Mouse (Mus musculus): ENCODE results near the gene Atxn1. TPM values are rescaled to one million over a fixed set of nuclear protein-coding genes. Genes with fewer than 3 reads are reported as not detected.

Atxn1 gene
- total RNA-seq, 2 experiments from 2014 or later = 47.6 to 49.1 TPM

DNA sequence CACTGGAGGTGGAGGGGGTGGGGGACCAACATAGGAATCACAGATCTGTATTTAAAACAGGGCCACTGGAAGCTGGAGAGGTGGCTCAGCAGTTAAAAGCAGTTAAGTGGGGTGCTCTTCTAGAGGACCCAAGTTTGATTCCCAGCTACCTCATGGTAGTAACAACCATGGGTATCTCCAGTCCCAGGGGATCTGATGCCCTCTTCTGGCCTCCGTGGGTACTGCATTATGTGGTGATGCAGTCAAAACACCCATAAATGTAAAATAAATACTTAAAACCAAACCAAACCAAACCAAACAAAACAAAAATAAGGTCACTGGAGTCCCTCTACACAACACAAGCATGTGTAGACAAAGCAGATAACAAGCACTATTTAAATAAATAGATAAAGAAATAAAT is 32.9 kb downstream of the Atxn1 start:
- DNase-seq (ENCODE audit: low spot score in 2 of 2) = no peak

DNA sequence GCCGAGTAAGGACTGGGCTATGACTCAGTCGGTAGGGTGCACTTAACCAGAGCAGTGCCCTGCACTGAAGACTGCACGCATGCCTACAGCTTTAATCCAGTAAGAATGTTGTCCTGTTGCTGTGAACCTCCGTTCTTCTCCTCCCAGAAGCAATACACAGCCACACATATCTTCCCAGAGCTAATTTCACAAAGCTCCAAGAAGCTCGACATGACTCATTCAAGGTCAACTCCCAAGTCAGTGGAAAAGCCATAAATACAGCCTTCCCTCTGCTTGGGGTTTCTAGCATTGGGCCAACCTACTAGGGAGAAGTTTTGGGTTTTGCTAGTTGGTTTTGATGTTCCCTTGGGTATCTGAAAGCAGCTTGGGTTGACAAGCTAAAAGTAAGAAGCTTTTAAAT is 33.6 kb downstream of the Atxn1 start:
- no peak for DNase-seq (ENCODE audit: low spot score in 2 of 2)

DNA sequence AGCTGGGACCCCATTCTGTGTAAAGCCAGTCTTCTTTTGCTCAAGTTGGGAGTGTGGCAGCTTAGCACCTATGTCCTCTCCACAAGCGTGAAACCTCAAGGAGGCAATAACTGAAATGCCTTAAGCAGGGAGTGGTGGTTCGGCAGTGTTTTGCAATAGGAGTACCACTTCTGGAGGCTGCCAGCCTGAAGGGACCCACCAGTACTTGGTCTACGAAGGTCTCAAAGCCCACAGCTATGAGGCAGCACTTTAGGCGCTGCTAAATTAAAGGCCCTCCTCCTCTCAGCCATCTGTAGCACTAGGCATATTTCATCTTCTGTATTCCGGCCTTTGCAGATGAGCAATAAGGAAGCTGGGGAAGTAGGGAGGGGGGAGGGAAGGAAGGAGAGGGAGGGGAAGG is 35.1 kb downstream of the Atxn1 start:
- DNase-seq (ENCODE audit: low spot score in 2 of 2) = no peak

DNA sequence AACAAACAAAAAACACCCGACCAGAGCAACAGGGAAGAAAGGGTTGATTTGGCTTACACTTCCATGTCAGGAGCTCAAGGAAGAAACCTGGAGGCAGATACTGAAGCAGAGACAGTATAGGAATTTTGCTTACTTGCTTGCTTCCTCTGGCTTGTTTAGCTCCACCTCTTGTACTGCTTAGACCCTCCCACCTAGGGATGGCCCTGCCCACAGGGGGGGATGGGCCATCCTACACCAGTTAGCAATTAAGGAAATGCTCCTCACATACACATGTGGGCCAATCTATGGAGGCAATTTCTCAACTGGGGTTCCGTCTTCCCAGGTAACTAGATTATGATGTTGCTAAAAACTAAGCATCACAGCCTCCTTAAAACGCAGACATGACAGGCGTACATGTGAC is 39.5 kb downstream of the Atxn1 start:
- no peak for DNase-seq (ENCODE audit: low spot score in 2 of 2)

DNA sequence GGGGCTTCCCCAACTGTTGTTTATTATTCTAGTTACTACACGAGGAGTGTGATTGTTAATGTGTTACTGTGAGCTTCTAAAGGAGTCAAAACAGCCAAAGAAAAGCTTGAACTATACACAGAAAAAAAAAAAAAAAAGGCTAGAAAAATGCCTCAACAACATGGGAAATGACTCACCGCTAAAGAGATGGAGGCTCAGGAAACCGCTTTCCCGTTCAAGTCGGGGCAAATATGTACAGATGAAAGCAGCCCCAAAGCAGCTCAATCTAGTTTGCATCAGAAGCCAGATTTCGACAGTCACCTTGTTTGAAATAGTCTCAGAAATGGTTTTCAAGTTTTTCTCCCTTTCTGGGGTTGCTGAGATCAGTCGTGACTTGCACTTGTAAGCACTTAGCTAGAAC is 40.3 kb downstream of the Atxn1 start:
- DNase-seq (ENCODE audit: low spot score in 2 of 2) = no peak

DNA sequence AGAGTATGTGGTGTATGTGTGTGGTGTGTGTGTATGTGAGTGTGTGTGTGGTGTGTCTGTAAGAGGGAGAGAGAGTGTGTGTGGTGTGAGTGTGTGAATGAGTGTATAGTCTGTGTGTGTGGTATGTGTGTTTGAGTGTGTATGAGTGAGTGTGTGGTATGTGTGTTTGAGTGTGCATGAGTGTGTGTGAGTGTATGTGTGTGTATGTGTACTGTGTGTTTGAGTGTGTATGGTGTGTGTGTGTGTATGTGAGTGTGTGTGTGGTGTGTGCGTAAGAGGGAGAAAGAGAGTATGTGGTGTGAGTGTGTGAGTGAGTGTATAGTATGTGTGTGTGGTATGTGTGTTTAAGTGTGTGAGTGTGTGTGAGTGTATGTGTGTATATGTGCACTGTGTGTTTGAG is 41.7 kb downstream of the Atxn1 start:
- no peak for DNase-seq (ENCODE audit: low spot score in 2 of 2)

DNA sequence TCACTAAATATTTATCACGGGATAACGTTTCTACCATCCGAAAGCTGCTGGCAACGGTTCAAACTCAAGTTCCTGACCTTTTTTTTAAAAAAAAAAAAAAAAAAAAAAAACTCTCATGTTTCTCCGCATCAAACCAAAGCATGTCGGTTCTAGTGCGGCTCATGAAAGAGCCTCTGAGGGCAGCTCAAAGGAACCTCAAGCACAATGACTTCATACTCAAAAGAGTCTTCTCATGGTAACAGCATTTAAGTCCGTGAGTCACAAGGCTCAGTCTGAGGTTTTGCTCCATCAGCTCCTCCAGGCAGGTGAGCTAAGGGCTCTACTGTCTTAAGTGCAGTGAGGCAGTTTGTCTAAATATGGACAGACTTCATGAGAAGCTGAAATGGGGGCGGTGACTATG is 42.3 kb downstream of the Atxn1 start:
- DNase-seq (ENCODE audit: low spot score in 2 of 2) = no peak

DNA sequence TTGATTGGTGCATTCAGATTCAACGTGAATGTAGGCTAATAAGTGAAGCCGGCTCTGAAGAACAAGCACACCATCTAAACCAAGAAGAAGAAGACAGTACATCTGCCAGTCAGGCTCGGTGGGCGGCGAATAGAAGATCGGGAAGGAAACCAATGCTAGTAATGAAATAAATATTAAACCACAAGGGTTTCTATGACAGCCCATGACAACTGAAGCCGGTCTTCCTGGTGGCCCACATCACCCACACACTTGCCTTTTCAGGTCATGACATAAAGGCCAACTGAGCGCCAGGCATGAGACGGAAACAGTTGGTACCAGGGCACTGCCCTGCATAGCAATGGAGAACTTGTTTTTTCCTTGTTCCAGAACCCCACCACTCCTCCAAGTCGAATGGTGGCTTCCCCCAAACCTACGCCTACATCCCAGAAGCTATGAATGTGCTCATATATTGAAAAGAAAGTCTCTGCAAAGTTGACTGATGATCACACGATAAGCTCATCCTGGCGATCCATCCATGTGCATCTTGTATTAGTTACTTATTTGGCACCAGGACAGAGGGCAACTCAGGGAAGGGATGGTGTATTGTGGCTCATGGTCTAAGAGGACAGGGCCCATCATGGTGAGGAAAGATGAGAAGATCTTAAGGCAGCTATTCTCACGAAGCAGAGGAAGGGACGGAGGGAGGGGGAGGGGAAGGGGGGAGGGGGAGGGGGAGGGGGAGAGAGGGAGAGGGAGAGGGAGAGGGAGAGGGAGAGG is 45.7 kb downstream of the Atxn1 start:
- no peak for DNase-seq (ENCODE audit: low spot score in 2 of 2)

DNA sequence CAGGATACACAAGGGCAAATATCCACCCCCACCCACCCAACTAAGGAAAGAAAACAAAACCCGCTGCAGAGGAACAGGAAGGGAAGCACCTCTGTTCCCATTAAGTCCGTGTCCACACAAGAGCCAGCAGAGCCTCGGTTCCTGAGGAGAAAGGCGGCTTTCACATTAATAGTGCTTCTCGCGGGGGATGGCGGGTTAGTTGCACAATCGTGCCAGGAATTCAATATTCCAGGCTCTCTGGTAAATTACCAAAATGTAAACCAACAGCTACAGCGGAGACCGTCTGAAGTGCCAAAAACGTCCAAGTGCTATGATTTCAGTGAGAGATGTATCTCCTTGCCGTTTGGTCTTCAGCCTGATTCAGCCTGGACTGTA is 46.8 kb downstream of the Atxn1 start:
- DNase-seq (ENCODE audit: low spot score in 2 of 2) = no peak

DNA sequence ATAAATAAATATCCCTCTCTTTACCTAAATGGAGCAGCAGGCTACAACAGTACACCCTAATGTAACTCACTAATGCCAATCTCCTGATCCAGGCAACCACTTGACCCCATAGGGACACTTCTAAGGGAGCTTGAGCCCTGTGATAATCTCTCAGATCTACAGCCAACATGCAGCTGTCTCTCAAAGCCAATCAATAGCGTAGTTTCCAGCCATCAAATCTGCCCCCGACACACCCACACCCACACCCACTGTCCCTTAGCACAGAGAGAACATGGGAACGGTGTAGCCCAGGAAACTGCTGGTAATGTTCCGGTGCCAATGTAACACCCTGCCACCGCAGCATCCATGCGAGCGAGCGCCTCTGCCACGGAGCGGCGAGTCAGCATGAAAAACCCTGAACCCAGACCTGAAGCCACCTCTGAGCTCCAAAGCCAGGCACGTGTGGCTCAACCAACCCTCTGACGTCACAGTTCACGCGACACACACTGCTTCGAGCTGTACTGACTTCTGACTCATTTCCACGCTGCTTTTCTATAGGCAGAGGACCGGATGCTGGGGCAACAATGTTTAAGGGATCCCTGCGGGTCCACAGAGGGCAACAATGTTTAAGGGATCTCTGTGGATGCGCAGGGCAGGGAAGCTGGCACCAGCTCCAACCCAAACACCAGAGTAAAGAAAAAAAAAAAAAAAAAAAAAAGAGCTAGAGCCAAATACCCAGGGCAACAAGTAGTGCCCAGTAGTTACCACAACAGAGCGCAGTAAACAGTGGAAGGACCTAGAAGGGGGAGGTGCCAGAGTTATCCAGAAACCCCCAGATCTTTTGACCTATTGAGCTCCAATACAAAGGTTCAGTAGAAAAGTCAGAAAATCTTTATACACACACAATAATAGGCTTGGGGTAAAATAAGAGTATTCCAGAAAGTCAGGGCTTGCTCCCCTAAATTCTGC is 47.5 kb downstream of the Atxn1 start:
- no peak for DNase-seq (ENCODE audit: low spot score in 2 of 2)

DNA sequence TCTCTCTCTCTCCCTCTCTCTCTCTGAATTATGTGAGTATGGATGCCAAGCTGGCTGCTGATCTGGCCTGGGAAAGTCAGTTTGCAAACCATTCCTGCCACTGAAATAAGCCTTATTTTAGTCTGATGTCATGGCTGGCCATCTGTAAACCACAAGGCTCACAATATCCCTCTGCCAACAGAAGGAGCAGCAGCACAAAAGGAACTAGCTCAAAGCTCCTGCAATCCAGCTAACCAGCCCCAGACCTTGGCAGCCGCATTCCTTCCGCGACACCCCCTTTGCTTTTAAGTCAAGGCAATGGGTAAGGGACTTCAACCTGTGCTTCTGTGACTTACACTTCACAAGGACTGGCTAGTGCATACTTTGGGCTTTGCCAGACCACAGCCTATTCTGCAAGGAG is 48.9 kb downstream of the Atxn1 start:
- DNase-seq (ENCODE audit: low spot score in 2 of 2) = no peak

DNA sequence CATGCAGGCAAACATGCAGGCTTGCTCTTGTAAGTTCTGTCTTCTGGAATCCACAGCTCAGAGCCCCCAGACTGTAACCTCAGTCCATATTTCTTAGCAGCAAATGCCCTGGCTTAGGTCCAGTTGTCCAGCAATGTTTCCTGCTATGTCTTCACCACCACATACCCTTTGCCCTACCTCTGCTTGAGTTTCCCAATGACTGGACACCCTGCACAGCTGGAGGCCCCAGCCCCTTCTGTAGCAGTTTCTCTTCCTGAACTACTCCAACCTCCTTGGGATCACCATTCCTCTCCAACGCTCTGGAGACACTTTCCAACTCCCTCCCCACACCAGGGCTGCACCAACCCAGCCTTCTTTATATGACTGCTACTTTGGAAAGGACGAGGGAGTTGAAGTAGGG is 49.8 kb downstream of the Atxn1 start:
- DNase-seq (ENCODE audit: low spot score in 2 of 2) = no peak

DNA sequence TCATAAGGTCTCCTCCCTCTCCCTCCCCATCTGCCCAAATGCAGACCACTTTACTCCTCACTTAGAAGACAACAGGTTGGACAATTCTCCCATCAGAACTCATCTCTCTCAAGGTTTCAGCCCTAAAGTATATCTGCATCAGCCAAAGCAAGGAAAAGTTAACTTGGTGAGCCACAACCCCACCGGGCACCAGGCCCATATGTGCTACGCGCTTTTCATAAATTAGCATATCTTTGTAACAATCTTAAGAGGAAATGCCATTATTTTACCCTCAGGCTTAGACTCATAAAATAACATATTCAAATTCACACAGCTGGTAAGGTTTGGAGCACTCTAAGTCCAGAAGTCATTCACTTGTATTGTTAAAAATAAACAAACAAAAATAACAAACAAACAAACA is 50.7 kb downstream of the Atxn1 start:
- DNase-seq (ENCODE audit: low spot score in 2 of 2) = no peak

DNA sequence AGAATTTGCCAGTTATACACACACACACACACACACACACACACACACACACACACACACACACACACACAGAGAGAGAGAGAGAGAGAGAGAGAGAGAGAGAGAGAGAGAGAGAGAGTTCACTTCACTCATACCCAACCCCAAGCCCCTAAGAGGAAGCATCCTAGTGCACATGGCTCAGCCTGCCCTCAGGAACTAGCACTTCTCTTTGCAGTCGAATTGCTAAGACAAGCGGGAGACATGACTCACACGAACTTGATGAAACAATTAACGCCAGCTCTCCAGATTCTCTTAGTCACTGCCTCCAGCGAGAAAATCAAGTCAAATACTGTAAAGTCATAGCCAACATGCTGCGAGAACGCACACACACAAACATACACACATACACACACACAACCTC is 53.0 kb downstream of the Atxn1 start:
- DNase-seq (ENCODE audit: low spot score in 2 of 2) = no peak

DNA sequence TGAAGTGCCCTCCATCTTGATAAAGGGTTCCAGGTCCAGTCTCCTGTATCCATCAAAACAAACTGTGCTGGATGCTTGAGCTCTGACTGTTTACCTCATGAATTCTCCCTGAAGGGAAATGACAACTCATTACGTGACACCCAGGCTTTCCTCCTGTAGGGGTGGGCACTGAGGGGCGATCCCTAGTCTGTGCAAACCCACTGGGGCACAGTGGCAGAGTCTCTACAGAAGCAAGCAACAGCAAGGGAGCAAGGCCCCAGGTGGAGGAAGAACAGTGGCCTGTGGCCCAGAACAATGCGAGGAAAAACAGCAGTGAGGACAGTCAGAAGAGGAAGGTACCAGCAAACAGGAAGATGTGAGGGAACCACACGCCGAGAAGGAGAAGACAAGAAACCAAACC is 53.7 kb downstream of the Atxn1 start:
- no peak for DNase-seq (ENCODE audit: low spot score in 2 of 2)

DNA sequence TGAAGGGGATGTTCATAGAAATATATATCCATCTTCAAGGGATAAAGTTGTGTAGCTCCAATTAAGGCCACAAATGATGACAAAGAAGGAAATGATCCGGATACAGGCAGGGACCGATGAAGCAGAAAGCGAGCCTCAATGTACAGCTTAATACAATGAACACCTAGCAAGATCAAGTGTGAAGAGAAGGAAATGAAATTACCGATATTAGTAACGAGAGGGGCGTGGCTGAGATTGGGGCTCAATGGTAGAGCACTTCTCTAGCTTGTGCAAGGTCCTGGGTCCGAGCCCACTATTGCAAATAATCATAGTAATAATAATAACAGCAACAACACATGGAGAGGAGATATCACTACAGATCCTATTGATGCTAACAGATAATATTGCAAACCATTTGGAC is 54.5 kb downstream of the Atxn1 start:
- DNase-seq (ENCODE audit: low spot score in 2 of 2) = no peak

DNA sequence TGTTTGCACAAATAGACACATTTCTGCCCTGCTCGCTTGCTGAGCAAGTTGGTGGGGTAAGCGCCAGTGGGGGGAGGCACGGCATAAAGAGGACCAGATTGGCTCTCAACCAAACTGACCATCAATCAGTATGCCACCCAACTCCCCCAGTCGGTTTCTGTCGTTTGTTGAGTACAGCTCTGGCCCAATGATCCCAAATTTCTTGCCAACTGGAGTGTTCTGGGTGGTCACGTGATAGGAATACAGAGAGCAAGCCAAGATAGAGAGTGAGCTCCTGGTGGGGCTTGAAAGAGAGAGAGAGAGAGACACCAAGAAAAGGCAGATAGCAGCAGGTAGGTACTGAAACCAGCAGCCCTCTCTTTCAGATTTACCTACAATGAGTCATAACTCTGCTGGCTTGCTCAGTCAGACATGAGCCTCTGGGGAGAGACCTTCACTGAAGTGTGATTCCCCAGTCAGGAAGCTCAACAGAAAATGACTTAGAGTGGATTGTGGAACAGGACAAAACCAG is 57.6 kb downstream of the Atxn1 start:
- DNase-seq (ENCODE audit: low spot score in 2 of 2) = no peak

DNA sequence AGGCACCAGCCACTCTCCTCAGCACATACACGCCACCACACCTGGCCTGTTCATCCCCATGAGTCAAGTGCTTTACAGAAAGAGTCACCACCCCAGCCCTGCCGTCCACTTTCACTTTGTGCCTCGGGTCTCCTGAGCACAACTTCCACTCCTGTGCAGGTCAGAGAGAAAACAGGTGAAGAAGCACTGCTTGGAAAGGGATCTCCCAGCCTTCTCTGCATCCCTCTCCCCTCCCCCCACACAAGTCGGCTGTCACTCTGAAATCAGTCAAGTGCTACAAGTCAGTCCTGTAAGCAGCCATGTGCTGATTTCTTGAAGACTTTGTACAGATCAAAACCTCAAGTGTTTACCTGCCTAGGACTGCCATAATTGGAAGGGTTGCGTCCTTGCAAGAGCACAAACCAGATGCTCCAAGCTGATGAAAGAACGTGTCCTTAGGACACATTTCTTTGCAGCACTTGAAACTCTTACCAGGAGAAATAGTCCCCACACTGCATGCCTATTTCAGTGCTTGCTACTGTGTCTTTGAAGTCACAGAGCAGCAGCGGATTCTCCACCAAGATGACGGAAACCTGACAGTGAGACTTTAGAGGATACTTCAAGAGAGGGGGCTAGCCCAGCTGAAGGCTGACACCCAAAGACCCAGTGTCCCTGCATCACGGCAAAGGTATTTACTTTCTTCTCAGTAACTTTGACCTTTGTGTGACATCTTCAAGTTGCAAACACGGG is 58.2 kb downstream of the Atxn1 start:
- DNase-seq (ENCODE audit: low spot score in 2 of 2) = no peak

DNA sequence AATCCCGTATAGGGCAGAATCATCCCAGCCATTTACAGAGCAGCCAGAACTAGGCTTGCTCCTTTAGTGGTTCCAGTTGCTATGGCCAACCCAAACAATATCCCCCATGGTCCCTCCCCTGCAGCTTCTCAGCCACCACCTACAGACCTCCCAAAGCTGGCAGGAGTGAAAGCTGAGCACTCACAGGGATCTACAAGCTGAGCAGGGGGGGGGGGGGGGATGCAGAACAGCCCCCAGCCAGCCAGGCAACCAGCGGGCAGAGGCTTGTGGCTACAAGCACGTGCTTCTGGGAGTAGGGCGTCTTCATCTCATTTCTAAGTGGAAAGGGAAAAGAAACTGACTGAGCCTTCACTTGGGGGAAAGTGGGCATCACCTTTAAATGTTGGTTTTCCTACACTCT is 59.9 kb downstream of the Atxn1 start:
- no peak for DNase-seq (ENCODE audit: low spot score in 2 of 2)

DNA sequence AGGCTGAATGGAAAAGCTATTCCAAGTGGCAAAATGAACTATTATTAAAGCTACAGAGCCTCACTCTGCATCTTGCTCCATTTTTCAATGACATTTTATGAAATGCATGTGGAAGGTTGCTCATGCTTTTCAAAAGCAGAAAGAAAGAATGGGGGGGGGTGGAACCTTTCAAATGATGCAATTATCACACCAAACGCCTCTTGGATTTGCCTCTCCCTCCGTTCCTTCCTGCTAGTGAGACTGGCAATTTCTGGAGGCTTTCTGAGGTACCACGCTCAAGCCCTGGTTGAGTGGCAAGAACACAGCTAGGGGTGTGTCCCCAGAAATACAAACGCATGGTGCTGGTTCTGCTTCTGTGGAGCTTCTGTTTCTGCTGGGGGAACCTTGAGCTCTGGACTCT is 60.4 kb downstream of the Atxn1 start:
- DNase-seq (ENCODE audit: low spot score in 2 of 2) = no peak

DNA sequence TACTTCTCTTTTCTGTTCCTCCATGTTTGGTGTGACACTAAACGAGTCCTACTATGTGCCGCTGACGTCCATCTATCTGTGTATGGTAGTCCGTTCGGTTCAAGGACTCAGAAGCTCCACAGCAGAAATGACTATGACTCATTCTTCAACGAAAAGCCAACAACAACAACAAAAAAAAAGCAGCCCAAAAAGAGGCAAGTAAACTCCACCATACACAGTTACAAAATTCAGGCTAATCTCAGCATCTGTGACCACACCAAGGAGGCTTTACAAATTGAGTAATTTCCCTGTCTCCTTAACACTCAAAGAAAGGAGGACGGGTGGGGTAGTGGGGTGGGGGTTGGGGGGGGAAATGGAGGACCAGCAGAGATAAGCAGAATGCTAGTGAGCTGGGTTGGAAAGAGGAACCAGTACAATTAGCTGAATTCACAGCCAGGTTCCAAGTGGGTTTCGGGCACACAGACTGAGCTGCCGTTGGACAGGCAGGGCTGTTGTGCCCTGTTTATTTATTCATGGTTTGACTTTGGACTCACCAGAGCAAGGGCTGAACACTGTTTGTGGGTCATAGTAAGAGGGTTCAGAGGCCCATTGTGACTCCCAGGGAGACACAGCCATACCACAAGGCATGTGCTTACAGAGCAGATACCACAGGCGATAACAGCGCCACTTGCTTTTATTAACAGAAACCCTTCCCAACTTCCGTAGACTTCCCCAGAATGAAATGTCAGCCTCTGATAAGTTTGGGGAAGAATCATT is 61.1 kb downstream of the Atxn1 start:
- DNase-seq (ENCODE audit: low spot score in 2 of 2) = no peak

Measured in adrenal gland, postnatal 4 days (tissue).